Mouse (Mus musculus) stomach, embryonic 14.5 days (tissue): ENCODE results near the gene Sertad1. TPM values are rescaled to one million over a fixed set of nuclear protein-coding genes. Genes with fewer than 3 reads are reported as not detected.

Source experiments
- ATAC-seq: fragments of 200-750 bp; cut with Nextera tagmentation; 2 replicates; pipeline ENCODE4 v1.8.0; 2017; ENCODE audit warnings: low read depth, moderate TSS enrichment; ENCODE audit not compliant: insufficient number of reproducible peaks, insufficient read depth, low FRiP score
- H3K27ac ChIP-seq: fragments of 300-500 bp; sonication (generic); 2 replicates; pipeline ENCODE4 v1.5.1; 2014; ENCODE audit warnings: mild to moderate bottlenecking, low read length, moderate library complexity, mixed read lengths
- H3K27me3 ChIP-seq: fragments of 300-500 bp; sonication (generic); 2 replicates; pipeline ENCODE4 v1.6.1; 2014; ENCODE audit warnings: low read length, control low read depth, mixed read lengths; ENCODE audit not compliant: control insufficient read depth, insufficient read depth
- H3K36me3 ChIP-seq: fragments of 300-500 bp; sonication (generic); 2 replicates; pipeline ENCODE4 v1.6.1; 2014; ENCODE audit warnings: mild to moderate bottlenecking, control low read depth, low read length, moderate library complexity, mixed read lengths; ENCODE audit not compliant: control insufficient read depth, insufficient read depth
- H3K4me1 ChIP-seq: fragments of 300-500 bp; sonication (generic); 2 replicates; pipeline ENCODE4 v1.6.1; 2014; ENCODE audit warnings: low read length, control low read depth, mixed read lengths; ENCODE audit not compliant: control insufficient read depth, insufficient read depth
- H3K4me2 ChIP-seq: fragments of 300-500 bp; sonication (generic); replicated peaks from 2 replicates; pipeline ENCODE4 v1.6.1; 2014; ENCODE audit warnings: low read depth, low read length, control low read depth
- H3K4me3 ChIP-seq: fragments of 300-500 bp; sonication (generic); 2 replicates; pipeline ENCODE4 v1.5.1; 2014; ENCODE audit warnings: low read depth, low read length, control low read depth
- H3K9ac ChIP-seq: fragments of 300-500 bp; sonication (generic); replicated peaks from 2 replicates; pipeline ENCODE4 v1.6.1; 2014; ENCODE audit warnings: low read depth, mild to moderate bottlenecking, control low read depth, low read length, moderate library complexity, mixed read lengths
- H3K9me3 ChIP-seq: fragments of 300-500 bp; sonication (generic); 2 replicates; pipeline ENCODE4 v1.6.1; 2016; ENCODE audit warnings: low read depth, low read length, control low read depth; ENCODE audit not compliant: control insufficient read depth
- WGBS: fragments of 180-500 bp; shearing (Covaris S2); extraction: QIAGEN DNeasy Blood & Tissue Kit; methylation state at CpG from one replicate; pipeline ENCODE4 v1.1.7; 2014; 5-methylcytosine and 5-hydroxymethylcytosine counted together
- polyA plus RNA-seq: library from polyadenylated mRNA; unstranded; fragments of >200 nt; fragmentation: Nextera tagmentation; extraction: Ambion mirVana; gene quantifications from 2 replicates; pipeline ENCODE4 v1.2.1, GENCODE M21; 2014

The Sertad1 gene
- polyA plus RNA-seq, 1 experiment from 2014 or later = 35.5 TPM

DNA sequence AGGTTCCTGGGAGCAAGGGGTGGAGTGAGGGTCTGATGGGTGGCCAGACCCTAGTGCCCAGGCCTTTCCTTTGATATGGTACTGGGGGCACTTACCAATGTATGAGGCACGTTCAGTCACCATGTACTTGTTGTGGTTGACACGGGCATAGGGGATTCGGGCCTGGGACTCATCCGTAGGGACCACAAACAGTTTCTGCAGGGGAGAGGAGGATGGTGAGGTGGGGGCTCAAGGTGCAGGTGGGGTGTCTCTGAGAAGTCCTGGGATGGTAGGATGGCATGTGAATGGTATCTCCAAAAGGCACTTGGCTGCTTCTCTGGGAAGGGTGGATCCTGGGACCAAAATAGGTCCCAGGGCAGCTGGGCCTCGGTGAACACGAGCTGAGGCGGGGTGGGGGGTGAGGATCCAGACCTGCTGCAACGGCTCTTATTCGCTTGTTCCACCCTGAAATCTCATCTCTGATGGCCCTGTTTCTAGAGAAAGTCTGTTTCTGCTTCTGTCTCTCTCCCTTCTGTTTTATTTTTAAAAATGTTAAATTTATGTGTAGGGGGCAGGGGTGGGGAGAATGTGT is 45.9 kb downstream of the Sertad1 start:
- H3K9ac ChIP-seq = no peak overlapping the region
- no peak overlapping the region for H3K4me2 ChIP-seq

DNA sequence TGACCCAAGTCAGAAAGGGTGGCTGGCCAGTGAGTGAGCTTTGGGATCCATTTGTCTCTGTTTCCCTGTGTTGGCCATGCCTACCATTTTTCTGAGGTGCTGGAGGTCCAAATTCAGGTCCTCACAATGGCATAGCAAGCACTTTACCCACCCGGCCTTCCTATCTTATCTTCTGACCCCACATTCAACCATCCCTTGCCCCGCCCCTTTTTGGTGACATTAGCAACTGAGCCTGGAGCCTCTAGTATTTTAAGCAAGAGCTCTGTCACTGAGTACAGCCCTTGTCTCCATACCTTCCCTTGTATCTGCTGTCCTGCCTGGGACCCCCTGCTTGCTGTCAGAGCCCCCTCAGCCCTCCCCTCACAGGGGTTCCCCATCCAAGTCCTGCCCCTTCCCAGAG is 48.7 kb downstream of the Sertad1 start:
- no peak for ATAC-seq
- WGBS = 70% methylated on average over 2 of the region's 2 CpGs
- H3K36me3 ChIP-seq = peaks cover 20% of the 10 kb centered on the region

More for the DNA sequence above, 45.9 kb downstream of the Sertad1 start:
- H3K27ac ChIP-seq = no peak overlapping the region
- no peak overlapping the region for H3K4me3 ChIP-seq
- H3K36me3 ChIP-seq = peaks cover 16% of the 10 kb centered on the region
- whole genome bisulfite sequencing = 89% methylated on average over 9 of the region's 9 CpGs
- no peaks in the 10 kb centered on the region for H3K27me3 ChIP-seq
- ATAC-seq = no peak
- H3K9me3 ChIP-seq = no peaks in the 10 kb centered on the region
- no peaks in the 10 kb centered on the region for H3K4me1 ChIP-seq

DNA sequence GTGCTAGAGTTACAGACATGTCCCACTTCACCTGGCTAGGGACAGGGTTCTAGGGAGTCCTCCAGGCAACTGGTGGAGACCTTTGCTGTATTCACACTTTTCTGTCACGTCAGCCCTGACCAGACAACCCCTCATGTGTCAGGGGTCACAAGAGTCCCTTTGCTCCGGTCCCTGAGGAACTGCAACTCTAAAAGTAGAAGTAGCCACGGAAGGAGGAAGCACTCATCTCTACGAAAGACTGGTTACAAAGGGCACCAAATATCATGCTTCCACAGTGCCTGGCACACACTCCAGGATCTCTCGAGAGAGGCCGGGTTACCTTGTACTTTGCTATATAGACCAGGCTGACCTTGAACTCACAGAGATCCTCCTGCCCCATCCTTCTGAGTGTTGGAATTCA is 49.9 kb downstream of the Sertad1 start:
- H3K36me3 ChIP-seq = peaks cover 17% of the 10 kb centered on the region
- ATAC-seq = no peak
- no peak overlapping the region for H3K9ac ChIP-seq
- no peak overlapping the region for H3K4me2 ChIP-seq
- WGBS = 94% methylated on average over 6 of the region's 6 CpGs
- H3K4me3 ChIP-seq = no peak overlapping the region
- no peaks in the 10 kb centered on the region; the same call in 1 of the 2 replicates for H3K4me1 ChIP-seq
- no peaks in the 10 kb centered on the region for H3K27me3 ChIP-seq
- no peak overlapping the region for H3K27ac ChIP-seq
- no peaks in the 10 kb centered on the region for H3K9me3 ChIP-seq

More for the DNA sequence above, 48.7 kb downstream of the Sertad1 start:
- Histone ChIP-seq H3K4me2 (no peak overlapping the region), H3K27ac (no peak overlapping the region), H3K9me3 (no peaks in the 10 kb centered on the region), H3K4me3 (no peak overlapping the region), H3K9ac (no peak overlapping the region), H3K4me1 (no peaks in the 10 kb centered on the region), H3K27me3 (no peaks in the 10 kb centered on the region)

DNA sequence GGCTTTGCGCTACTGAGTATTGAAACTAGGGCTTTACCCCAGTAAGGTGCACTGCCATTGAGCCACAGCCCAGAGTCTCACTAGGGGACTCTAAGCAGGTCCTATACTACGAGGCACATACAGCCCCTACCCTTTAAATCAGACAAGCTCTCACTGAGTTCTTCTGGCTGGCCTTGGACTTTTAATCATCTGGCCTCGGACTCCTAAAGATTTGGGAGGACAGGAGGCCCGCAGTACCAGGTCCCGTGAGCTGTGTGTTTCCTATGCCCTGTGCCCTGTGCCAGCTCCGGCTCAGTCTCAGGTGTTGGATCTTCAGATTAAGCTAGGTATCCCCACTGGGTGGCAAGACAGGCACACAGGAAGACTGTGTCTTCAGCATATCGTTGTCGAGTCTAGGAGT is 51.3 kb downstream of the Sertad1 start:
- peaks cover 6% of the 10 kb centered on the region; the same call in 1 of the 2 replicates for H3K36me3 ChIP-seq

DNA sequence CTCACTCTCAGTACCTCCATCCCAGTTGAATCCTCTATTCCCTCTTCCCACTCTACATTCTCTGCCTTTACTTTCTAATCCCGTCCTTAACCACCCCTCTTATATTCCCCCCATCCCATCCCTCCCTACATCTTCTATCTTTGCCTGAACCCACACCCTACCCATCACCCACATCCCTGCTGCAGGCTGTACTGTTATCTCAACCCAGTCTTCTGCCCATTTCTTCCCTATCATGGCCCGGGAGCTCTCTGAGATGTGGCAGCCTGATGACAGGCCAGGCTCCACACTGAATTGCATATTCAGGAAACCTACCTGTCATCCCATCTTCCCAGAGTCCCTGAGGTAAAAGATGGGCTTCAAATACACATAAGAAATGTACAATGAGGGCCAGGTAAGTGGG is 52.1 kb downstream of the Sertad1 start:
- Histone ChIP-seq H3K4me1 (peaks cover 5% of the 10 kb centered on the region; the same call in 1 of the 2 replicates), H3K4me3 (no peak overlapping the region), H3K27me3 (no peaks in the 10 kb centered on the region), H3K9ac (no peak overlapping the region), H3K27ac (no peak overlapping the region), H3K4me2 (no peak overlapping the region), H3K36me3 (peaks cover 6% of the 10 kb centered on the region; the same call in 1 of the 2 replicates), H3K9me3 (no peaks in the 10 kb centered on the region)
- no peak for ATAC-seq
- 84% methylated on average over 2 of the region's 2 CpGs for WGBS

More for the DNA sequence above, 51.3 kb downstream of the Sertad1 start:
- H3K9ac ChIP-seq = no peak overlapping the region
- no peak overlapping the region for H3K4me3 ChIP-seq
- peaks cover 5% of the 10 kb centered on the region; the same call in 1 of the 2 replicates for H3K4me1 ChIP-seq
- H3K27ac ChIP-seq = no peak overlapping the region
- no peaks in the 10 kb centered on the region for H3K27me3 ChIP-seq
- H3K4me2 ChIP-seq = no peak overlapping the region
- 86% methylated on average over 8 of the region's 8 CpGs for WGBS
- no peaks in the 10 kb centered on the region for H3K9me3 ChIP-seq
- no peak for ATAC-seq

Other genes with a start within 250 kb of the Sertad1 start
- gene Numbl, start 228.5 kb upstream of the Sertad1 start, polyA plus RNA-seq = 15.0 and 16.5 TPM in 2 replicates
- 178 and 189 TPM in 2 replicates for gene Ltbp4, start 149.2 kb upstream of the Sertad1 start, polyA plus RNA-seq
- gene Shkbp1, start 130.9 kb upstream of the Sertad1 start, polyA plus RNA-seq = 41.5 and 41.6 TPM in 2 replicates
- 0.53 and 1.9 TPM in 2 replicates for gene Gm20479, start 129.5 kb upstream of the Sertad1 start, polyA plus RNA-seq
- 0.64 and 1.00 TPM in 2 replicates for gene Sptbn4, start 39.2 kb upstream of the Sertad1 start, polyA plus RNA-seq
- gene Blvrb, start 38.9 kb upstream of the Sertad1 start, polyA plus RNA-seq = 67.3 and 78.3 TPM in 2 replicates
- gene Sertad3, start 13.1 kb upstream of the Sertad1 start, polyA plus RNA-seq = 29.5 and 32.9 TPM in 2 replicates
- gene Prx, start 12.4 kb downstream of the Sertad1 start, polyA plus RNA-seq = 1.4 and 1.5 TPM in 2 replicates
- 1.0 and 1.3 TPM in 2 replicates for gene Hipk4, start 36.4 kb downstream of the Sertad1 start, polyA plus RNA-seq
- 75.6 and 78.7 TPM in 2 replicates for gene Pld3, start 66.3 kb downstream of the Sertad1 start, polyA plus RNA-seq
- gene 2310022A10Rik, start 66.3 kb downstream of the Sertad1 start, polyA plus RNA-seq = 17.6 and 18.4 TPM in 2 replicates
- gene Akt2, start 104.6 kb downstream of the Sertad1 start, polyA plus RNA-seq = 88.8 and 91.5 TPM in 2 replicates
- 2.6 and 3.7 TPM in 2 replicates for gene Ttc9b, start 167.0 kb downstream of the Sertad1 start, polyA plus RNA-seq
- gene Map3k10, start 187.7 kb downstream of the Sertad1 start, polyA plus RNA-seq = 4.5 and 9.2 TPM in 2 replicates
- gene Zfp607b, start 202.4 kb downstream of the Sertad1 start, polyA plus RNA-seq = 2.9 and 3.3 TPM in 2 replicates
- gene Zfp60, start 244.5 kb downstream of the Sertad1 start, polyA plus RNA-seq = 36.9 and 37.2 TPM in 2 replicates